Mouse (Mus musculus): Measurements from ENCODE around the gene Gm9821.

Gm9821 gene

GRCm38 (mm10) chr2:91948151-91948509 lies 2.6 kb downstream of the Gm9821 start:
- no peak for DNase-seq (ENCODE audit: low read depth, low spot score)

GRCm38 (mm10) chr2:91948792-91949241 lies 3.3 kb downstream of the Gm9821 start:
- DNase-seq (ENCODE audit: low read depth, low spot score): no peak

- DNase-seq (ENCODE audit: low read depth, low spot score): no peak
These were observed 4.1 kb downstream of the Gm9821 start for GRCm38 (mm10) chr2:91949411-91950274.

- DNase-seq (ENCODE audit: low read depth, low spot score): no peak
These were observed 5.0 kb downstream of the Gm9821 start for GRCm38 (mm10) chr2:91950275-91951085.

GRCm38 (mm10) chr2:91953825-91954224 lies 8.3 kb downstream of the Gm9821 start:
- no peak for DNase-seq (ENCODE audit: low read depth, low spot score)

- no peak for DNase-seq (ENCODE audit: low read depth, low spot score)
These were observed 9.7 kb downstream of the Gm9821 start for GRCm38 (mm10) chr2:91955121-91955591.

GRCm38 (mm10) chr2:91955875-91956274 lies 10.4 kb downstream of the Gm9821 start:
- DNase-seq (ENCODE audit: low read depth, low spot score): no peak

GRCm38 (mm10) chr2:91957096-91957495 lies 11.6 kb downstream of the Gm9821 start:
- DNase-seq (ENCODE audit: low read depth, low spot score): no peak

- no peak for DNase-seq (ENCODE audit: low read depth, low spot score)
These were observed 12.5 kb downstream of the Gm9821 start for GRCm38 (mm10) chr2:91958049-91958448.

GRCm38 (mm10) chr2:91958701-91959457 lies 13.4 kb downstream of the Gm9821 start:
- no peak for DNase-seq (ENCODE audit: low read depth, low spot score)

- no peak for DNase-seq (ENCODE audit: low read depth, low spot score)
These were observed 14.3 kb downstream of the Gm9821 start for GRCm38 (mm10) chr2:91959544-91960410.

- DNase-seq (ENCODE audit: low read depth, low spot score): no peak
These were observed 15.0 kb downstream of the Gm9821 start for GRCm38 (mm10) chr2:91960459-91960858.

GRCm38 (mm10) chr2:91961901-91962761 lies 16.6 kb downstream of the Gm9821 start:
- DNase-seq (ENCODE audit: low read depth, low spot score): no peak

- no peak for DNase-seq (ENCODE audit: low read depth, low spot score)
These were observed 17.4 kb downstream of the Gm9821 start for GRCm38 (mm10) chr2:91962864-91963401.

- peak; percentile 89 for DNase-seq (ENCODE audit: low read depth, low spot score)
These were observed 18.0 kb downstream of the Gm9821 start for GRCm38 (mm10) chr2:91963443-91963932.

GRCm38 (mm10) chr2:91964610-91965204 lies 19.2 kb downstream of the Gm9821 start:
- no peak for DNase-seq (ENCODE audit: low read depth, low spot score)

GRCm38 (mm10) chr2:91965417-91965816 lies 19.9 kb downstream of the Gm9821 start:
- no peak for DNase-seq (ENCODE audit: low read depth, low spot score)

- DNase-seq (ENCODE audit: low read depth, low spot score): no peak
These were observed 20.9 kb downstream of the Gm9821 start for GRCm38 (mm10) chr2:91966367-91966766.

GRCm38 (mm10) chr2:91967962-91968361 lies 22.5 kb downstream of the Gm9821 start:
- DNase-seq (ENCODE audit: low read depth, low spot score): no peak

All from embryo, embryonic 11.5 days (tissue).